Mouse (Mus musculus) cerebellum, adult 18-20 months (tissue): Measurements from ENCODE around the gene Lrrc63.

ENCODE experiments used
- DNase-seq, 2 experiments: peaks; one replicate each; pipeline ENCODE4 v3.0.0; 2021

Lrrc63 gene

GRCm38 (mm10) chr14:75136119-75136966 is 5.7 kb upstream of the Lrrc63 start:
- no peak for DNase-seq

- DNase-seq = peak in 1 of 2 experiments; percentile 13
Observed at GRCm38 (mm10) chr14:75131324-75131935, 749 bp upstream of the Lrrc63 start.

- no peak for DNase-seq
Observed at GRCm38 (mm10) chr14:75121658-75122057, 9.0 kb downstream of the Lrrc63 start.

GRCm38 (mm10) chr14:75102956-75103355 is 27.7 kb downstream of the Lrrc63 start:
- DNase-seq = no peak

GRCm38 (mm10) chr14:75077946-75078345 is 52.7 kb downstream of the Lrrc63 start:
- no peak for DNase-seq

- DNase-seq = no peak
Observed at GRCm38 (mm10) chr14:75075299-75076180, 55.1 kb downstream of the Lrrc63 start.

- no peak for DNase-seq
Observed at GRCm38 (mm10) chr14:75071091-75071490, 59.6 kb downstream of the Lrrc63 start.

- DNase-seq = no peak
Observed at GRCm38 (mm10) chr14:75069356-75069979, 61.2 kb downstream of the Lrrc63 start.

- no peak for DNase-seq
Observed at GRCm38 (mm10) chr14:75068430-75069112, 62.1 kb downstream of the Lrrc63 start.

GRCm38 (mm10) chr14:75065211-75065610 is 65.5 kb downstream of the Lrrc63 start:
- DNase-seq = no peak

GRCm38 (mm10) chr14:75064520-75064919 is 66.2 kb downstream of the Lrrc63 start:
- DNase-seq = no peak

GRCm38 (mm10) chr14:75063936-75064335 is 66.7 kb downstream of the Lrrc63 start:
- DNase-seq = no peak

GRCm38 (mm10) chr14:75060562-75060961 is 70.1 kb downstream of the Lrrc63 start:
- DNase-seq = peak; percentile 15

- no peak for DNase-seq
Observed at GRCm38 (mm10) chr14:75056861-75057431, 73.7 kb downstream of the Lrrc63 start.

GRCm38 (mm10) chr14:75054455-75055343 is 76.0 kb downstream of the Lrrc63 start:
- no peak for DNase-seq

- no peak for DNase-seq
Observed at GRCm38 (mm10) chr14:75052451-75052850, 78.2 kb downstream of the Lrrc63 start.

- no peak for DNase-seq
Observed at GRCm38 (mm10) chr14:75045184-75045583, 85.5 kb downstream of the Lrrc63 start.

GRCm38 (mm10) chr14:75035431-75035830 is 95.2 kb downstream of the Lrrc63 start:
- DNase-seq = no peak
